Mouse (Mus musculus) erythroblast, embryonic 14.5 days (primary cell): Measurements from ENCODE around the gene Gpr62.

Source experiments
- GATA1 ChIP-seq: IDR thresholded peaks from 2 replicates; pipeline ENCODE4 v1.6.1; 2012; ENCODE audit warnings: low read length, inconsistent platforms, mixed read lengths
- TAL1 ChIP-seq: IDR thresholded peaks from 3 replicates; pipeline ENCODE4 v1.6.1; 2012; ENCODE audit warnings: low read length, inconsistent platforms, mixed read lengths

DNA sequence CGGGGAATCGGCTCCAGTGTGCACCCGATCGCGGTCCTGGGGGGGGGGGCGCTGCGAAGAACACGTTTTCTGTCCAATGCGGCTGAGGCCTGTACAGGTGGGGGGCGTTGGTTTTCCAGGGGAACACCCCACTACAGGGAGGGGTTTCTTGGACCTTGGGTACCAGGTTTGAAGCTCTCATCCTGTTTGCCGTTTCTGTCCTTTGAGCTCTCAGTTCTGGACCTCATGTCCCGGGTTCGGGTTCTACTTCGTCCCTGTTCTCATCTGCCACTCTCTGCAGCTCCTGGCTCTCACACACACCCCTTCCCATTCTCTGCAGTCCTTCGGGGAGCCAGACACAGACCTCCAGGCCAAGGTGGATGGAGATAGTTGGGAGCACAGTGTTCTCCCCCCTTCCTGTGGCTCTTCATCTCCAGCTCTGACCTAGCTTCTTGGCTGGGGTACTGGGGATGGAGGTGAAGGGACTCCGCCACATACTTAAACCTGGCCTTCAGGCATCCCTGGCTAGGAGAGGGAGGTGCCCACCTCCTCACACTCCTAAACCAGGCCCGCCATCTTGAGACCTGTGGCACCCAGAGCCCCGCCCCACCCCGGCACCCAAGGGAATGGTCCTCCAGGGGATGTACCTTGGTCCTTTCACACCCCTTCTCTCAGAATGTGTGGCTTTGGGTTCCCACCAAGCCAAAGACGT lies 11.5 kb downstream of the Gpr62 start:
- TF ChIP-seq TAL1 (no peak), GATA1 (no peak)
